Mouse (Mus musculus): ENCODE measurements around the gene Brca2. TPM values are rescaled to one million over a fixed set of nuclear protein-coding genes. Genes with fewer than 3 reads are reported as not detected.

Gene Brca2
- polyA plus RNA-seq, 1 experiment from 2014 or later: 5.3 TPM

- ATAC-seq: peak; percentile 61
- H3K9me3 ChIP-seq (ENCODE audit: low read length): no peaks in the 10 kb centered on the region
Observed at GRCm38 (mm10) chr5:150574403-150574802, 52.0 kb downstream of the Brca2 start.

GRCm38 (mm10) chr5:150574885-150575284 is 52.5 kb downstream of the Brca2 start:
- H3K27ac ChIP-seq (ENCODE audit: low read length): no peak overlapping the region
- peaks cover 16% of the 10 kb centered on the region; the same call in 1 of the 2 replicates for H3K4me1 ChIP-seq (ENCODE audit: insufficient read depth, low read depth, low read length)
- no peaks in the 10 kb centered on the region for H3K36me3 ChIP-seq (ENCODE audit: insufficient read depth, low read length)
- TF ChIP-seq CTCF (IDR thresholded peaks at IDR 0.05) (no peak), EP300 (IDR thresholded peaks at IDR 0.05) (no peak)
- no peak overlapping the region for H3K4me2 ChIP-seq (replicated peaks; ENCODE audit: low read depth, low read length)
- ATAC-seq (peak; percentile 17), DNase-seq (ENCODE audit: low spot score) (peak; percentile 15)
- WGBS: 38% methylated on average over 5 of the region's 5 CpGs
- no peaks in the 10 kb centered on the region for H3K27me3 ChIP-seq (replicated peaks; ENCODE audit: insufficient read depth, low read length)
- no peak overlapping the region for H3K4me3 ChIP-seq (ENCODE audit: low read depth, low read length)
- no peak overlapping the region for H3K9ac ChIP-seq (replicated peaks; ENCODE audit: low read depth)
- no peaks in the 10 kb centered on the region for H3K9me3 ChIP-seq (ENCODE audit: low read length)

More at GRCm38 (mm10) chr5:150574403-150574802, 52.0 kb downstream of the Brca2 start:
- H3K27me3 ChIP-seq (replicated peaks; ENCODE audit: insufficient read depth, low read length): no peaks in the 10 kb centered on the region
- no peak overlapping the region for H3K27ac ChIP-seq (ENCODE audit: low read length)
- no peak overlapping the region for H3K4me3 ChIP-seq (ENCODE audit: low read depth, low read length)
- no peaks in the 10 kb centered on the region for H3K36me3 ChIP-seq (ENCODE audit: insufficient read depth, low read length)
- no peak overlapping the region for H3K4me2 ChIP-seq (replicated peaks; ENCODE audit: low read depth, low read length)
- 36% methylated on average over 3 of the region's 3 CpGs for WGBS
- peaks cover 16% of the 10 kb centered on the region; the same call in 1 of the 2 replicates for H3K4me1 ChIP-seq (ENCODE audit: insufficient read depth, low read depth, low read length)
- H3K9ac ChIP-seq (replicated peaks; ENCODE audit: low read depth): no peak overlapping the region
- TF ChIP-seq EP300 (IDR thresholded peaks at IDR 0.05) (peak; percentile 21; the same call in 1 of the 2 replicates), CTCF (IDR thresholded peaks at IDR 0.05) (no peak)
- peak; percentile 57 for DNase-seq (ENCODE audit: low spot score)

- Histone ChIP-seq H3K27me3 (replicated peaks; ENCODE audit: insufficient read depth, low read length) (no peaks in the 10 kb centered on the region), H3K4me1 (ENCODE audit: insufficient read depth, low read depth, low read length) (peaks cover 16% of the 10 kb centered on the region; the same call in 1 of the 2 replicates), H3K4me2 (replicated peaks; ENCODE audit: low read depth, low read length) (no peak overlapping the region), H3K9me3 (ENCODE audit: low read length) (no peaks in the 10 kb centered on the region), H3K9ac (replicated peaks; ENCODE audit: low read depth) (no peak overlapping the region), H3K27ac (ENCODE audit: low read length) (no peak overlapping the region), H3K4me3 (ENCODE audit: low read depth, low read length) (no peak overlapping the region), H3K36me3 (ENCODE audit: insufficient read depth, low read length) (no peaks in the 10 kb centered on the region)
- WGBS: 77% methylated on average over 11 of the region's 11 CpGs
- TF ChIP-seq EP300 (IDR thresholded peaks at IDR 0.05): no peak
- TF ChIP-seq CTCF (IDR thresholded peaks at IDR 0.05): no peak
- ATAC-seq (no peak), DNase-seq (ENCODE audit: low spot score) (no peak)
Observed at GRCm38 (mm10) chr5:150576832-150577231, 54.4 kb downstream of the Brca2 start.

GRCm38 (mm10) chr5:150578613-150579171 is 56.3 kb downstream of the Brca2 start:
- H3K27ac ChIP-seq (ENCODE audit: low read length): no peak overlapping the region
- ATAC-seq: no peak
- H3K4me1 ChIP-seq (ENCODE audit: insufficient read depth, low read depth, low read length): peaks cover 16% of the 10 kb centered on the region; the same call in 1 of the 2 replicates
- WGBS: 22% methylated on average over 6 of the region's 6 CpGs
- no peaks in the 10 kb centered on the region for H3K27me3 ChIP-seq (replicated peaks; ENCODE audit: insufficient read depth, low read length)
- H3K4me2 ChIP-seq (replicated peaks; ENCODE audit: low read depth, low read length): no peak overlapping the region
- H3K4me3 ChIP-seq (ENCODE audit: low read depth, low read length): no peak overlapping the region
- DNase-seq (ENCODE audit: low spot score): peak; percentile 40
- H3K36me3 ChIP-seq (ENCODE audit: insufficient read depth, low read length): no peaks in the 10 kb centered on the region
- TF ChIP-seq EP300 (IDR thresholded peaks at IDR 0.05) (no peak), CTCF (IDR thresholded peaks at IDR 0.05) (no peak)
- H3K9ac ChIP-seq (replicated peaks; ENCODE audit: low read depth): no peak overlapping the region
- no peaks in the 10 kb centered on the region for H3K9me3 ChIP-seq (ENCODE audit: low read length)

GRCm38 (mm10) chr5:150581180-150581579 is 58.8 kb downstream of the Brca2 start:
- DNase-seq (ENCODE audit: low spot score) (no peak), ATAC-seq (no peak)
- no peaks in the 10 kb centered on the region for H3K36me3 ChIP-seq (ENCODE audit: insufficient read depth, low read length)
- 65% methylated on average over 6 of the region's 6 CpGs for WGBS
- H3K4me2 ChIP-seq (replicated peaks; ENCODE audit: low read depth, low read length): no peak overlapping the region
- H3K9ac ChIP-seq (replicated peaks; ENCODE audit: low read depth): no peak overlapping the region
- no peaks in the 10 kb centered on the region for H3K27me3 ChIP-seq (replicated peaks; ENCODE audit: insufficient read depth, low read length)
- TF ChIP-seq EP300 (IDR thresholded peaks at IDR 0.05) (no peak), CTCF (IDR thresholded peaks at IDR 0.05) (no peak)
- H3K4me3 ChIP-seq (ENCODE audit: low read depth, low read length): no peak overlapping the region
- H3K4me1 ChIP-seq (ENCODE audit: insufficient read depth, low read depth, low read length): peaks cover 7% of the 10 kb centered on the region; the same call in 1 of the 2 replicates
- no peak overlapping the region for H3K27ac ChIP-seq (ENCODE audit: low read length)
- no peaks in the 10 kb centered on the region for H3K9me3 ChIP-seq (ENCODE audit: low read length)

- TF ChIP-seq EP300 (IDR thresholded peaks at IDR 0.05): no peak
- TF ChIP-seq CTCF (IDR thresholded peaks at IDR 0.05): no peak
- DNase-seq (ENCODE audit: low spot score) (no peak), ATAC-seq (no peak)
- no peaks in the 10 kb centered on the region for H3K27me3 ChIP-seq (replicated peaks; ENCODE audit: insufficient read depth, low read length)
- no peak overlapping the region for H3K27ac ChIP-seq (ENCODE audit: low read length)
- no peak overlapping the region for H3K9ac ChIP-seq (replicated peaks; ENCODE audit: low read depth)
- peaks cover 7% of the 10 kb centered on the region; the same call in 1 of the 2 replicates for H3K4me1 ChIP-seq (ENCODE audit: insufficient read depth, low read depth, low read length)
- WGBS: 66% methylated on average over 5 of the region's 5 CpGs
- no peak overlapping the region for H3K4me3 ChIP-seq (ENCODE audit: low read depth, low read length)
- H3K4me2 ChIP-seq (replicated peaks; ENCODE audit: low read depth, low read length): no peak overlapping the region
- no peaks in the 10 kb centered on the region for H3K36me3 ChIP-seq (ENCODE audit: insufficient read depth, low read length)
- no peaks in the 10 kb centered on the region for H3K9me3 ChIP-seq (ENCODE audit: low read length)
Observed at GRCm38 (mm10) chr5:150583181-150583580, 60.8 kb downstream of the Brca2 start.

All from lung, postnatal 0 days (tissue).